Mouse (Mus musculus) small intestine, adult 2 months (tissue): ENCODE data around the gene Hoxa1. TPM values are rescaled to one million over a fixed set of nuclear protein-coding genes. Genes with fewer than 3 reads are reported as not detected.

ENCODE experiments used
- H3K27ac ChIP-seq: fragments of 200-500 bp; 2 replicates; pipeline ENCODE4 v1.5.1; 2012; ENCODE audit warnings: low read depth, low read length, control low read depth, inconsistent platforms; ENCODE audit not compliant: insufficient read depth
- H3K27me3 ChIP-seq: fragments of 200-500 bp; 2 replicates; pipeline ENCODE4 v1.6.1; 2012; ENCODE audit warnings: mild to moderate bottlenecking, moderate library complexity, low read length, inconsistent platforms; ENCODE audit not compliant: control insufficient read depth, insufficient read depth
- H3K36me3 ChIP-seq: fragments of 200-500 bp; 2 replicates; pipeline ENCODE4 v1.6.1; 2012; ENCODE audit warnings: mild to moderate bottlenecking, low read length, control low read depth, inconsistent platforms; ENCODE audit not compliant: control insufficient read depth, insufficient read depth
- H3K4me1 ChIP-seq: fragments of 200-500 bp; 2 replicates; pipeline ENCODE4 v1.6.1; 2012; ENCODE audit warnings: low read length, inconsistent platforms, mixed read lengths; ENCODE audit not compliant: control insufficient read depth, insufficient read depth, insufficient read length
- H3K4me3 ChIP-seq: fragments of 200-500 bp; 2 replicates; pipeline ENCODE4 v1.5.1; 2012; ENCODE audit warnings: low read depth, mild to moderate bottlenecking, control low read depth, inconsistent platforms, low read length, moderate library complexity
- CTCF ChIP-seq: fragments of 200-500 bp; IDR thresholded peaks from 2 replicates; pipeline ENCODE4 v1.5.1; 2012; ENCODE audit warnings: low read depth, mild to moderate bottlenecking, control low read depth, inconsistent platforms, low read length, moderate library complexity, mixed read lengths; ENCODE audit not compliant: insufficient replicate concordance, insufficient read length; ENCODE audit errors: extremely low read depth
- POLR2A ChIP-seq: fragments of 200-500 bp; IDR thresholded peaks from 2 replicates; pipeline ENCODE4 v1.6.1; 2012; ENCODE audit warnings: low read depth, mild to moderate bottlenecking, control low read depth, inconsistent platforms, low read length, moderate library complexity
- WGBS: fragments of 180-500 bp; shearing (Covaris S2); methylation state at CpG from one replicate; pipeline ENCODE4 v1.1.7; 2018; 5-methylcytosine and 5-hydroxymethylcytosine counted together
- polyA plus RNA-seq: library from polyadenylated mRNA; depleted of rRNA; stranded (reverse); fragments of >200 nt; gene quantifications from 2 replicates; pipeline ENCODE4 v1.2.3, GENCODE M21; 2012

Hoxa1 gene
- polyA plus RNA-seq, 1 experiment = 0.28 TPM

DNA sequence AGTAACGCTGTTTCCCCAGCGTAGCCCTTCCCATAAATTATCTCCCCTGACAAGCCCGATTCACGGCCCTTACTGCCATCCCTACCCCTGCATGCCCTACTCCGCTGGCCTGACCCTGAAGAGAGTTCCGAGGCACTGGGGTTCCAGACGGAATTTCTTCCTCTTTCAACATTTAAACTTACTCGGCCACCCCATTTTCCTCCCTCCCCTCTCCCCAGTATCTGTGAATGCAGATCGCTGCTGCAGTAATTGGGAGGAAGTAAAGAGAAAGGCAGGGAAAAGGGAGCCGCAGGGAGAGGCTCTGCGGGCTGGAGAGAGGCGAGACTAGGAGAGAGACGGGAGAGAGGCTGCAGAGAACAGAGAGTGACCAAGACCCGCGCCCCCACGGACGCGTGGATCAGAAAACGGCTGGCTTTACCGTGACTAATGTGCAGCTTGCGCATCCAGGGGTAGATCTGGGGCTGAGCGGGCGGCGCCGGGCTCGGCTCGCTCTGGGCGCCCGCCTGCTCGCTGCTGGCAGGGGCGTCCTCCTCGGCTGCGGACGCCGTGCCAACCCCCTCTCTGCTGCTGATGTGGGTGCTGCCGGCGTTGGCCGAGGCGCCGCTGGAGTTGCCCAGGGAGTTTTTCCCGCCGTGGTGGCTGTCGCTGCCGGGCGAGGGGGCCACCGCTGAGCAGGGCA is 45.4 kb upstream of the Hoxa1 start:
- WGBS = 12% methylated on average over 46 of the region's 46 CpGs
- Histone ChIP-seq H3K4me1 (peaks cover 11% of the 10 kb centered on the region), H3K27ac (peak overlapping the region; percentile 48), H3K4me3 (peak overlapping the region; percentile 65), H3K36me3 (no peaks in the 10 kb centered on the region), H3K27me3 (peaks cover 54% of the 10 kb centered on the region)
- TF ChIP-seq CTCF (no peak), POLR2A (no peak)

- Histone ChIP-seq H3K4me3 (peak overlapping the region; percentile 65), H3K27me3 (peaks cover 50% of the 10 kb centered on the region), H3K36me3 (no peaks in the 10 kb centered on the region), H3K4me1 (peaks cover 11% of the 10 kb centered on the region), H3K27ac (peak overlapping the region; percentile 48)
- WGBS = 26% methylated on average over 10 of the region's 10 CpGs
- TF ChIP-seq CTCF (0 out of 2 replicates have a peak, but pooled peaks have one; percentile 8), POLR2A (no peak)
Observed at GRCm38 (mm10) chr6:52203121-52203370, 44.9 kb upstream of the Hoxa1 start.

- WGBS = 60% methylated on average over 22 of the region's 22 CpGs
- Histone ChIP-seq H3K27ac (peak overlapping the region; percentile 48; the same call in 1 of the 2 replicates), H3K36me3 (no peaks in the 10 kb centered on the region), H3K27me3 (peaks cover 48% of the 10 kb centered on the region), H3K4me1 (peaks cover 11% of the 10 kb centered on the region), H3K4me3 (peak overlapping the region; percentile 65)
- TF ChIP-seq CTCF = no peak
- no peak for TF ChIP-seq POLR2A
Observed at GRCm38 (mm10) chr6:52202362-52203120, 44.4 kb upstream of the Hoxa1 start.

DNA sequence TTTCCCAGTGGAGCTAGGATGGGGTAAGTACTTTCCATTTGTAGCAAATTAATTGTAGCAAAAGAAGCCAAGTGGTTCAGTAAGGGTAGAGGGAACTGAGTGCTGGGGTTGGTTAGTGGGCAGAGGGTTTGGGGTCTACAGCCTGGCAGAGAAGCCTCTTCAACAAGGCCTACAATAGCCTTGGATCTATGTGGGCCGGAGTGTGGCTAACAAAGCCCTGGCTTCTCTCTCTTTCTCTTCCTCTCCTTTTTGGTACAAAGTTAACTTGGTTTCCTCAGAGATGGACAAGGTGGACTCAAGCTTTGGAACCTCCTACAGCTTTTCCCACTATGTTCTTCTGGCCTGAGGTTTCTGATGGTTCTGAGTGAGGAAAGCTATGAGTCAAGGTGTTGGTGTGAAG is 43.2 kb upstream of the Hoxa1 start:
- Histone ChIP-seq H3K4me1 (peaks cover 11% of the 10 kb centered on the region), H3K27me3 (peaks cover 41% of the 10 kb centered on the region), H3K36me3 (no peaks in the 10 kb centered on the region), H3K4me3 (no peak overlapping the region), H3K27ac (no peak overlapping the region)
- 53% methylated on average over 1 of the region's 1 CpGs for WGBS
- TF ChIP-seq POLR2A (no peak), CTCF (no peak)

- 14% methylated on average over 10 of the region's 10 CpGs for WGBS
Observed at GRCm38 (mm10) chr6:52200751-52201250, 42.7 kb upstream of the Hoxa1 start.

GRCm38 (mm10) chr6:52200073-52200750 is 42.1 kb upstream of the Hoxa1 start:
- no peaks in the 10 kb centered on the region for H3K36me3 ChIP-seq
- H3K27me3 ChIP-seq = peaks cover 32% of the 10 kb centered on the region
- 18% methylated on average over 30 of the region's 30 CpGs for WGBS
- H3K27ac ChIP-seq = peak overlapping the region; percentile 37
- peaks cover 11% of the 10 kb centered on the region for H3K4me1 ChIP-seq
- no peak for TF ChIP-seq CTCF
- no peak for TF ChIP-seq POLR2A
- H3K4me3 ChIP-seq = peak overlapping the region; percentile 41

More at GRCm38 (mm10) chr6:52200751-52201250, 42.7 kb upstream of the Hoxa1 start:
- peaks cover 11% of the 10 kb centered on the region for H3K4me1 ChIP-seq
- H3K27ac ChIP-seq = peak overlapping the region; percentile 37; the same call in 1 of the 2 replicates
- H3K4me3 ChIP-seq = peak overlapping the region; percentile 41
- TF ChIP-seq POLR2A (no peak), CTCF (no peak)
- H3K27me3 ChIP-seq = peaks cover 37% of the 10 kb centered on the region
- no peaks in the 10 kb centered on the region for H3K36me3 ChIP-seq
